Mouse (Mus musculus): ENCODE results near the gene Zcchc2. TPM values are rescaled to one million over a fixed set of nuclear protein-coding genes. Genes with fewer than 3 reads are reported as not detected.

Gene Zcchc2
- total and polyA plus RNA-seq, 3 experiments, result 10.3 to 25.0 (median 19.1) TPM

- no peak for DNase-seq (ENCODE audit: low read depth, low spot score)
- no peaks in the 10 kb centered on the region for H3K27me3 ChIP-seq (ENCODE audit: control insufficient read depth in 1 of 2, insufficient read depth in 2 of 2, low read length in 2 of 2)
- no peak overlapping the region for H3K4me3 ChIP-seq (ENCODE audit: control insufficient read depth in 1 of 2, insufficient read depth in 1 of 2, low read depth in 2 of 2, low read length in 2 of 2)
- no peak overlapping the region for H3K9ac ChIP-seq (ENCODE audit: control insufficient read depth, low read depth, low read length, poor library complexity, severe bottlenecking)
- H3K79me2 ChIP-seq (ENCODE audit: control insufficient read depth, insufficient read depth, low read length, poor library complexity), result no peaks in the 10 kb centered on the region
- TF ChIP-seq ZMIZ1 (IDR thresholded peaks at IDR 0.05; ENCODE audit: low read depth, low read length) (no peak), POLR2A (IDR thresholded peaks at IDR 0.05; ENCODE audit: control insufficient read depth in 1 of 2, insufficient read depth in 1 of 2, low read depth in 1 of 2, low read length in 2 of 2, poor library complexity in 1 of 2) (no peak), CHD1 (IDR thresholded peaks at IDR 0.05; ENCODE audit: low read depth, low read length) (no peak), ZNF384 (IDR thresholded peaks at IDR 0.05; ENCODE audit: low read depth, low read length) (no peak), UBTF (IDR thresholded peaks at IDR 0.05; ENCODE audit: borderline replicate concordance, insufficient read depth, low read depth, low read length) (no peak), TBP (IDR thresholded peaks at IDR 0.05; ENCODE audit: low read depth, low read length) (no peak), USF2 (IDR thresholded peaks at IDR 0.05; ENCODE audit: borderline replicate concordance in 1 of 2, insufficient read depth in 1 of 2, low read depth in 1 of 2, low read length in 2 of 2) (no peak), JUND (IDR thresholded peaks at IDR 0.05; ENCODE audit: low read depth, low read length) (no peak), NRF1 (IDR thresholded peaks at IDR 0.05; ENCODE audit: insufficient read depth, low read depth, low read length, poor library complexity, severe bottlenecking) (no peak), ETS1 (IDR thresholded peaks at IDR 0.05; ENCODE audit: low read depth, low read length) (no peak), SIN3A (IDR thresholded peaks at IDR 0.05; ENCODE audit: low read length) (no peak), E2F4 (IDR thresholded peaks at IDR 0.05; ENCODE audit: borderline replicate concordance, low read depth, low read length) (no peak), BHLHE40 (IDR thresholded peaks at IDR 0.05; ENCODE audit: borderline replicate concordance, low read depth, low read length) (no peak), MXI1 (IDR thresholded peaks at IDR 0.05; ENCODE audit: low read depth, low read length) (no peak), HCFC1 (IDR thresholded peaks at IDR 0.05; ENCODE audit: low read depth, low read length) (no peak), NELFE (IDR thresholded peaks at IDR 0.05; ENCODE audit: low read depth, low read length) (no peak), CTCF (IDR thresholded peaks at IDR 0.05 in 2 of 3, conservative IDR thresholded peaks at IDR 0.05 in 1 of 3; ENCODE audit: control insufficient read depth in 1 of 3, insufficient read depth in 1 of 3, low read depth in 2 of 3, low read length in 3 of 3, poor library complexity in 1 of 3, severe bottlenecking in 1 of 3) (no peak), MYC (IDR thresholded peaks at IDR 0.05; ENCODE audit: low read depth, low read length) (no peak), POLR2AphosphoS5 (IDR thresholded peaks at IDR 0.05; ENCODE audit: borderline replicate concordance, low read depth, low read length) (no peak), MEF2A (IDR thresholded peaks at IDR 0.05; ENCODE audit: extremely low read depth, insufficient replicate concordance, low read depth, low read length, poor library complexity, severe bottlenecking) (no peak)
- H3K27ac ChIP-seq (ENCODE audit: control insufficient read depth, low read depth, low read length), result no peak overlapping the region
- peaks cover 18 to 34% of the 10 kb centered on the region in 2 experiments for H3K36me3 ChIP-seq (ENCODE audit: control insufficient read depth in 1 of 2, insufficient read depth in 2 of 2, low read length in 2 of 2)
- H3K4me1 ChIP-seq (ENCODE audit: control insufficient read depth in 1 of 2, insufficient read depth in 2 of 2, low read length in 2 of 2), result peaks cover 24 to 29% of the 10 kb centered on the region in 2 experiments
- H3K9me3 ChIP-seq (replicated peaks; ENCODE audit: insufficient read depth, low read length), result no peaks in the 10 kb centered on the region
These were observed 23.6 kb downstream of the Zcchc2 start for GRCm38 (mm10) chr1:106013759-106014158.

GRCm38 (mm10) chr1:106016262-106016661 lies 26.1 kb downstream of the Zcchc2 start:
- peak overlapping the region; percentile 39; the same call in 1 of the 2 replicates for H3K27ac ChIP-seq (ENCODE audit: control insufficient read depth, low read depth, low read length)
- no peaks in the 10 kb centered on the region for H3K9me3 ChIP-seq (replicated peaks; ENCODE audit: insufficient read depth, low read length)
- no peak overlapping the region for H3K9ac ChIP-seq (ENCODE audit: control insufficient read depth, low read depth, low read length, poor library complexity, severe bottlenecking)
- DNase-seq (ENCODE audit: low read depth, low spot score), result peak; percentile 69
- no peaks in the 10 kb centered on the region for H3K79me2 ChIP-seq (ENCODE audit: control insufficient read depth, insufficient read depth, low read length, poor library complexity)
- no peaks in the 10 kb centered on the region for H3K27me3 ChIP-seq (ENCODE audit: control insufficient read depth in 1 of 2, insufficient read depth in 2 of 2, low read length in 2 of 2)
- H3K4me1 ChIP-seq (ENCODE audit: control insufficient read depth in 1 of 2, insufficient read depth in 2 of 2, low read length in 2 of 2), result peaks cover 18 to 22% of the 10 kb centered on the region in 2 experiments
- H3K36me3 ChIP-seq (ENCODE audit: control insufficient read depth in 1 of 2, insufficient read depth in 2 of 2, low read length in 2 of 2), result peaks cover 9 to 26% of the 10 kb centered on the region in 2 experiments
- no peak overlapping the region for H3K4me3 ChIP-seq (ENCODE audit: control insufficient read depth in 1 of 2, insufficient read depth in 1 of 2, low read depth in 2 of 2, low read length in 2 of 2)
- TF ChIP-seq USF1 (IDR thresholded peaks at IDR 0.05; ENCODE audit: low read depth, low read length) (no peak), EP300 (IDR thresholded peaks at IDR 0.05; ENCODE audit: low read depth in 1 of 2, low read length in 2 of 2) (peak; percentile 66 to 88), CTCF (IDR thresholded peaks at IDR 0.05 in 2 of 3, conservative IDR thresholded peaks at IDR 0.05 in 1 of 3; ENCODE audit: control insufficient read depth in 1 of 3, insufficient read depth in 1 of 3, low read depth in 2 of 3, low read length in 3 of 3, poor library complexity in 1 of 3, severe bottlenecking in 1 of 3) (no peak), TCF12 (IDR thresholded peaks at IDR 0.05; ENCODE audit: low read depth, low read length) (peak; percentile 66), ETS1 (IDR thresholded peaks at IDR 0.05; ENCODE audit: low read depth, low read length) (peak; percentile 42; the same call in 1 of the 2 replicates), NRF1 (IDR thresholded peaks at IDR 0.05; ENCODE audit: insufficient read depth, low read depth, low read length, poor library complexity, severe bottlenecking) (no peak), ZNF384 (IDR thresholded peaks at IDR 0.05; ENCODE audit: low read depth, low read length) (0 out of 2 replicates have a peak, but pooled peaks have one; percentile 8), USF2 (IDR thresholded peaks at IDR 0.05; ENCODE audit: borderline replicate concordance in 1 of 2, insufficient read depth in 1 of 2, low read depth in 1 of 2, low read length in 2 of 2) (no peak), TAL1 (IDR thresholded peaks at IDR 0.05; ENCODE audit: low read length) (peak; percentile 23; the same call in 1 of the 2 replicates), RCOR1 (IDR thresholded peaks at IDR 0.05; ENCODE audit: low read depth, low read length) (peak; percentile 61), MXI1 (IDR thresholded peaks at IDR 0.05; ENCODE audit: low read depth, low read length) (0 out of 2 replicates have a peak, but pooled peaks have one; percentile 7), TBP (IDR thresholded peaks at IDR 0.05; ENCODE audit: low read depth, low read length) (no peak), MYC (IDR thresholded peaks at IDR 0.05; ENCODE audit: low read depth, low read length) (peak; percentile 51; the same call in 1 of the 2 replicates), BHLHE40 (IDR thresholded peaks at IDR 0.05; ENCODE audit: borderline replicate concordance, low read depth, low read length) (no peak), GABPA (IDR thresholded peaks at IDR 0.05; ENCODE audit: low read depth, low read length) (no peak), ELF1 (IDR thresholded peaks at IDR 0.05; ENCODE audit: low read depth, low read length) (peak; percentile 29; the same call in 1 of the 2 replicates), HCFC1 (IDR thresholded peaks at IDR 0.05; ENCODE audit: low read depth, low read length) (no peak)

Data from MEL (cell line).